Mouse (Mus musculus): ENCODE data around the gene Specc1. TPM values are rescaled to one million over a fixed set of nuclear protein-coding genes. Genes with fewer than 3 reads are reported as not detected.
A peak's percentile ranks its signal among the peaks of the same experiment; 100 is the strongest.

Specc1 gene
- total RNA-seq, 2 experiments from 2014 or later = 31.0 to 31.1 TPM

DNA sequence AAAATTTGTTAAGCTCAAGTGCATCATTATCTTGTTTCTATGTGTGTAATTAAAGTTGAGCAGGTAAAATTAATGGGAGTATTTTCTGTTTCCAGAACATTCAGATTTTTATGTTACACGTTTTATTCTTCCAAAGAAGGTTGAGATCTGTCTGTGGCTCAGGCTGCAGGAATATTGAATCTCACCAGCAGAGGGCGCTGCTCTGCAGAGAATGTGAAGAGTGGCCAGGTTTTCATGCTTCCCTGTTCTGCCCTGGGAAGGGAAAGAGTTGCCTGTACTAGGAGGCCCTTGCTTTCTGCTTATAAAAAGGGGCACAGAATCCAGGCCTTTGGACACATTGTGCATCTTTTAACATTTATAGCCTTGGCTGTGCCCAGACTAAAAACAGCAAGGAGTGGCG lies 171.1 kb downstream of the Specc1 start:
- DNase-seq (ENCODE audit: extremely low spot score in 1 of 2, low spot score in 2 of 2) = peak; percentile 80 to 82
- intact Hi-C loops (cut with DNase I) = loop anchor here (2.0 to 5.0 kb wide), 3 partner anchors 75 to 180 kb away; no protein-coding TSS in a partner anchor

DNA sequence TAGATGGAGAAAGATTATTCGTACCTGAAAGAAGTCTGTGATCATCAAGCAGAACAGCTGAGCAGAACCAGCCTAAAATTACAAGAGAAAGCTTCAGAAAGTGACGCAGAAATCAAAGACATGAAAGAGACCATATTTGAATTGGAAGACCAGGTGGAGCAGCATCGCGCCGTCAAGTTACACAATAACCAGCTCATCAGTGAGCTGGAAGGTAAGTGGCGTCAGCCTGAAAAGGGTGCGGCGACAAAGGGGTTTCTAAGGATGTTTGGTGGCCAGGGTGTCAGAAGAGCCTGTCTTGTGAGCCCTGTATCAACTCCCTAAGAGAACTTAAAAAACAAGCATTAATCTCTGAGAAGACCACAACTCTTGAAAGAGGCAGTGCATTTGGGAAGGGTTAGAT lies 171.6 kb downstream of the Specc1 start:
- no peak for DNase-seq (ENCODE audit: extremely low spot score in 1 of 2, low spot score in 2 of 2)
- intact Hi-C loops (cut with DNase I) = loop anchor here (2.0 to 5.0 kb wide), 3 partner anchors 76 to 181 kb away; no protein-coding TSS in a partner anchor

DNA sequence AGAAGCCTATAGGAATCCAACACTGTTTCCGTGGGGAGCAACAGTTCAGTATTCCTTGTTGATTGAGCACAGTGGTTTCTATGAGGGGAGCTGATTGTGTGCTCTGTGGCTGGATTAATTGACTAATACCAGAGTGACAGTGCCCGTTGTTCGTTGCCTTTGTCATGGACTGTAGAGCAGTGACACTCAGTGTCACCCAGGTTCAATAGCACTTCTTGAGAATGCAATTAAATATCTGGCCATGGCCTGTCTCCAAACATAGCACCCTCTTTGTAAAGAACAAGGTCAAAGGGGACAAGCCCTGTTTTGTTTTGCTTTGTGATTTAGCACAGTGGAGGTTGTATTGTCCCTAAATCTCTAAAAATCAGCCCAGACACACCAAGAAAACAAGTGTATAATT lies 173.6 kb downstream of the Specc1 start:
- intact Hi-C loops (cut with DNase I) = no loop called here
- DNase-seq (ENCODE audit: extremely low spot score in 1 of 2, low spot score in 2 of 2) = no peak

DNA sequence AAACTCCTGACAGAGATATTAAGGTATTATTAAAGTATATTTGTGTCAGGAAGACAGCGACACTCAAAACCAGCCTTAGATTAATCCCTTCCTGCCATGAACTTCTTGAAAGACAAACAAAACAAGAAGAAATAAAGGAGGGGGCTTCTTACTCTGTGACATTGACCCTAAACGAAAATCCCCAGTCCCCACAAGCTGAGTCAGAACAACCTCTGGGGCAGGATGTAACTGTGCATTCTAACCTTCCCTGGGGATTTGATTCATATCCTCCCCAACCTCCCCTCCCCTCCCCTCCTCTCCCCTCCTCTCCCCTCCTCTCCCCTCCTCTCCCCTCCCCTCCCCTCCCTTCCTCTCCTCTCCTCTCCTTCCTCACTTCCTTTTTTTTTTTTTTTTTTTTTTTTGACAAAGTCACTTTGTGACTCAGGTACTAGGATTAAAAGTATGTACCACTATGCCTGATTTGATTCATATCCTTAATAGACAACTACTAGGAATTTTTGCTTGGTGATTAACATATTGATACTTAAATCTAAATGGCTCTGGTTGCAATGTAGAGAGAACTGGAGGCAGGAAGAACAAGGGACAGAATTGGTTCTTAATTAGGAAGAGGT lies 174.2 kb downstream of the Specc1 start:
- DNase-seq (ENCODE audit: extremely low spot score in 1 of 2, low spot score in 2 of 2) = no peak
- intact Hi-C loops (cut with DNase I) = no loop called here

DNA sequence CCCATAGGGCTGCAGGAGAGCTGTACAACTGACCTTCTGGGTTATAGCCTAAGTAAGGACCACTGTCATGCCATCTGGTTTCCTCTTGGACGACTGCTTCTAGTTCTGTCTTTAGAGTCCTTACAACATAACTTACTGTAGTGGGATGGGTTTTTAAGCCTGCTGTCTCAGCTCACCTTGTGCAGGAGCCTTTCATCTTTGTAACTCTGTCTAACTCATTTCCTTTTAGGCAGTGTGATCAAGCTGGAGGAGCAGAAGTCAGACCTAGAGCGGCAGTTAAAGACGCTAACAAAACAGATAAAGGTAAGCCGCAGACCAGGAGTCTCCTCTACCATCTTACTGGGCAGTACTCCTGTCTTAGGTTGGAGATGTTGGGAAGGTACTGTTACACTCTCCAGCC lies 175.0 kb downstream of the Specc1 start:
- intact Hi-C loops (cut with DNase I) = no loop called here
- no peak for DNase-seq (ENCODE audit: extremely low spot score in 1 of 2, low spot score in 2 of 2)

DNA sequence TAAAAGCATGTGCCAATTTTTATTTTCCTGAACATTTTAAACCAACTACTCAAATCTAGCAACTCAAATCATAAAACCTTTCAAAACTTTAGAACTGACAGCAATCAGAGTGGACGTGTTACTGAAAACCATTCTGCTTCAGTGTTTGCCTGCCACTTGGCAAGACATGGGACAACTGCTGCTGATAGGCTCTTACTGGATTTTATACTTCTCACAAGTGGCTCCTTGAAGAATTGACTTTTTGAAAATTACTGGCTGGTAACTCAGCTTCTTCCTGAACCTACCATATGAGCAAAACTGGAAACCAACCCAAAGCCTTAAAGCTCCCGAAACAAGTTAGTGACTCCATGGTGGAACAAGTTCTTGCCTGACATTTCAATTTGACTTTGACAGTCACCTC lies 177.6 kb downstream of the Specc1 start:
- intact Hi-C loops (cut with DNase I) = no loop called here
- DNase-seq (ENCODE audit: extremely low spot score in 1 of 2, low spot score in 2 of 2) = no peak

DNA sequence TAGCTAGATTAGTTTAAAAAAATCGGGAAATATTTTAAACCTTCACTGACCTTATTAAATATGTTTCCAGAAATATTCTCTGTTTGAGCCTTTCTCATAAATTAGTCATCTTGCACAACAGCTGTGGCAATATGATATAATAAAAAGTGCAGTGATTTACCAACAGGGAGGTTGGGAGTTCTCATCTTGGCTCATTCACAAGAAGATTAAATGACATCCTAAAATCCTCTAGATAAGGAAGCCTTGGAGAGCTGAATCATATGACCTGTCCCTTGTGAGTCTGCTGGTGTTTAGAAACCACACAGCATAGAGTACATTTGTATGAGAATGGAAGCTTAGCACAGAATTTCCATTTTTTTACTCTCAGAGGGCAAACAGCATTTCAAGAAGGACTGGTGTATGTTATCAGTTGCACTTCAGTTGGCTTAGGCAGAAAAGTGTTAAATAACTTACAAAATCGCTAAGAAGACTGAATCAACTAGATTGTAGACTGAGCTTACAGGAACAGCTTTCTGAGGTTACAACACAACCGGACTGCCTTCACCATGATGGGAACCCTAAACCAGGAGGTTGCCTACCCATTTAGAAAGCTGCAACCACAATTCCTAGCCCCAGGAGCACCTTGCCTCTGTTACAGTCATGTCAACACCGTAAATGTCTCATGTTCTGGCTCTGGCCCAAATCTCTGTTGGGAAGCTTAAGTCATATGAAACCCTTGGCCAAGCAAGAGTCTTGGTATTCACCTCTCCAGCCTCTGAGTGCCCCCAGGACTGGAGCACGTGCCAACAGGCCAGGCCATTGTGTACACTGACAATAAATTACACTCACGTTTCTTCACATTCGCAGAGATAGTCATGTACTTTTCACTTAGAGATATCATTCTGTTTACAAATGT lies 188.9 kb downstream of the Specc1 start:
- intact Hi-C loops (cut with DNase I) = no loop called here
- DNase-seq (ENCODE audit: extremely low spot score in 1 of 2, low spot score in 2 of 2) = no peak

DNA sequence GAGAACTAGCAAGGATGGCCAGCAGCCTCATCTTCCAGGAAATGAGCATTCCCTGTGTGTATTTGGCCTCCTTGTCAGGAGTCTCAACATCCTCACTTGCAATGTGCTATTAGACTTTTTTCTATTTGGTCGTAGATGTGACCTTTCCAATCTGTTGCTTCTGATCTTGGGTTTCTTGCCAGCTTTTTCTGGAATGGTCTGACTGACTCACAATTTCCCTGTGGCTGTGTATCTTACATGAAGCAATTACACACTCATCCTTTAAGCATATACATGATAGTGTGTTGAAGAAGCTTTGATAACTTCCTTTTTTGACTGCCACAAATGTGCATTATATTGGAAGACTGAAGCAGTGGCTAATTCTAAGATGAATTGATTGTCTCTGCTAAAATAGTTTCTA lies 190.1 kb downstream of the Specc1 start:
- intact Hi-C loops (cut with DNase I) = no loop called here
- no peak for DNase-seq (ENCODE audit: extremely low spot score in 1 of 2, low spot score in 2 of 2)

DNA sequence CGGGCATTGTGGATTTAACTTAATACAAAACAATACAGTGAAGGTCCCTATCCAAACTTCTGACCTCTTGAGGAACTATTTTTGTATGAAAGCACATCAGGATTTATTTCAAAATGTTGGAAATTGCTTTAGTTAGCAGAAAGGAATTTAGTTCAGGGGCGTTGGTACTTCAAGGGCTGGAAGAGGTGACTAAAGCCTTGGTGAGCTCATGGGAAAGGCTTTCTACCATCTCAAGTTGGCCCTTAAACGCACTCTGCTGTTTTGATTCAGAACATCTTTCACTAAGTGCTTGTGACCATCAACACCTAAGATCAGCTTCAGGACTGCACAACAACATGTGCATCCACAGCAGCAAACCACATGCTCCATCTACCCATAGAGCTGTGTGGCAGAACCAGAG lies 191.5 kb downstream of the Specc1 start:
- intact Hi-C loops (cut with DNase I) = no loop called here
- DNase-seq (ENCODE audit: extremely low spot score in 1 of 2, low spot score in 2 of 2) = no peak

DNA sequence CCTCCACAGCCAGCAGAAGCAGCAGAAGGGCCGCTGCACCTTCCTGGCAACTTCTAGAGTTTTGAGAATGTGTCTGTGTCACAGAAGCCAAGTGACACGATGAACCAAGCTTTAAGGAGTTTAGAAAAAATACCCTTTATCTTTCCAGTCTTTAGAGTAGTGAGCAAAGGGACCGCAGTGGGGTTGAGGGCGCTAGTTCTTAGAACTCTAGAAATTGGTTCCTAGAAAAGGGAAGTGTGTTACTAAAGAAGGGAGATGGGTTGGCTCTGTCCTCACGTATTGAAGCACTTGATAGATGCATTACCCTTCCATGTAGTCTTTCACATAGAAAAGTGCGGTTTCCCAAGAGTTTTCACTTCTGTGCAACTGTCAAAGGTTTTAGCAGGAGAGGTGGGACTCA lies 191.9 kb downstream of the Specc1 start:
- intact Hi-C loops (cut with DNase I) = no loop called here
- DNase-seq (ENCODE audit: extremely low spot score in 1 of 2, low spot score in 2 of 2) = no peak

DNA sequence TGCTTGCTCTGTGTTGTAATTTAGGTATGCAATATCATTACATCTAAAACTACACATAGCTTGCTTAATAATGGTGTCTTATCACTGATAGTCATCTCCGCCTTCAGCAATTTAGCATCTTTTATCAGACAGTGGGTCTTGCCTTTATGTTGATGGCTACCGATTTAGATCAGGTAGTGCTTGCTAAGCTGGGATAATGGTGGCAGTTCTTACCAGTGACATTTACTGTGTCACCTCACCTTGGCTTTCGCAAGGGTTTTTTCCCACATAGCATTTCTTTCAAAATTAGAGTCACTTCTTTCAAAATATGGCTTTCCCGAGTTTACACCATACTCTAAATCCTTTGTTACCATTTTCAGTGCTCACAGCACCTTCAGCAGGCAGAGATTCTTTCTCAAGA lies 196.5 kb downstream of the Specc1 start:
- no peak for DNase-seq (ENCODE audit: extremely low spot score in 1 of 2, low spot score in 2 of 2)
- intact Hi-C loops (cut with DNase I) = no loop called here

DNA sequence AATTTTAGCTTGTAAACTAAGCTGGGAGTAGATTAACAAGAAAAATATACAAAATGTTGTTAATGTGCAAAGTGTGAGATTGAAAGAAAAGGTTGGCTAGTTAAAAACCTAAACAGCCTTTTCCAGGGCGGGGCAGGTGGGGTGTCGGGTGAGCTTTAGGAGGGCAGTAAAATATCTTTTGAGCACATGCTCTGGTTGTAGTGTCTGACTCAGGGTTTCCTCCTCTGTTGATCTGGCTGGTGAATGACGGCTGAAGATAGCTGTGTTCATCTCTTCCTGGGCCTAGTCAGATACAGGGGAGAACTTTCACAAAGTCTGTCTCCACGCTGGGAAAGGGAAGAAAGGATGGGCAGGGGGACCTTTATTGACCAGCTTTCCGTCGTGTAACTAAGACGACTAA lies 203.2 kb downstream of the Specc1 start:
- DNase-seq (ENCODE audit: extremely low spot score in 1 of 2, low spot score in 2 of 2) = no peak
- intact Hi-C loops (cut with DNase I) = no loop called here

DNA sequence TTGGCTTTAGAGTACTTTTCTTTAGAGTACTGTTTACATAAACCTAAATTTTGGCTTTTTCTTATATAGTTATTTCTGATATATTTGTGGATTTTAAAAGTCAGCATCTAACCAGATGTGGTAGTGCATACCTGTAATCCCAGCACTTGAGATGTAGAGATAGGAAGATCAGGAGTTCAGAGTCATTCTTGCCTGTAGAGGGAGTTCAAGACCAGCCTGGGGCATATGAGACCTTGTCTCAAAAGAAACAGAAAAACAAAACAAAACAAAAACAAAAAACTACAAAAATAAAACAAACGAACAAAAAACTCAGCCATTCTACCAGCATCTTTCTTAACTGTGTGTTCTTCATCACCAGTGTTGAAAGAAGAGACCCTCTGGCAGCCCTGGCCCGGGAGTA lies 204.9 kb downstream of the Specc1 start:
- intact Hi-C loops (cut with DNase I) = no loop called here
- DNase-seq (ENCODE audit: extremely low spot score in 1 of 2, low spot score in 2 of 2) = no peak

DNA sequence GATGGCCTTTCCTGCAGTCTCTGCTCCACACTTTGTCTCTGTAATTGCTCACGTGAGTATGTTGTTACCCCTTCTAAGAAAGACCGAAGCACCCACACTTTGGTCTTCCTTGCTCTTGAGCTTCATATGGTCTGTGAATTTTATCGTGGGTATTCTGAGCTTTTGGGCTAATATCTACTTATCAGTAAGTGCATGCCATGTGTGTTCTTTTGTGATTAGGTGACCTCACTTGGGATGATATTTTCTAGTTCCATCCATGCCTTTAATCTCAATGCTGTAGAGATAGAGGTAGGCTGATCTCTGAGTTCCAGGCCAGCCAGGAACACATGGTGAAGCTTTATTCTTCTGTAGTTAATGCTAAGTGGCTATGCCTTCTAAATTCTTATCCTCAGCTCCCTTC lies 207.8 kb downstream of the Specc1 start:
- intact Hi-C loops (cut with DNase I) = no loop called here

DNA sequence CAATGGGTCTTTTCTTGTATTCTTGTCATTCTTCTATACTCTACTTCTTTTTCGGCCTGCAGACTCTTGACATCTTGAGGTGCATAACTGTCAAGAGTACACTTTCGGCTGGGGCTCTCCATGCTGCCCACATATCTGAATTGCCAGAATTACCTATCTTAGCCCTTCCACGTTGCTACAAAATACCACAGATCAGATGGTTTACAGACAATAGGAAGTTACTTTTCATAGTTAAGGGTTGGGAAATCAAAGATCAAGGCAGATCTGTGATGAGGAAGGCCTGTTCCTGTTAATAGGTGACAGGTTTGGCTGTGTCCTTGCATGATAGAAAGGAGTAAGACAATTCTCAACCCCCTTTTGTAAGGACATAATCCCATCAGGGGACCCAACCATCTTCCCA lies 209.9 kb downstream of the Specc1 start:
- intact Hi-C loops (cut with DNase I) = no loop called here
- no peak for DNase-seq (ENCODE audit: extremely low spot score in 1 of 2, low spot score in 2 of 2)

More for the DNA sequence above, 207.8 kb downstream of the Specc1 start:
- no peak for DNase-seq (ENCODE audit: extremely low spot score in 1 of 2, low spot score in 2 of 2)

DNA sequence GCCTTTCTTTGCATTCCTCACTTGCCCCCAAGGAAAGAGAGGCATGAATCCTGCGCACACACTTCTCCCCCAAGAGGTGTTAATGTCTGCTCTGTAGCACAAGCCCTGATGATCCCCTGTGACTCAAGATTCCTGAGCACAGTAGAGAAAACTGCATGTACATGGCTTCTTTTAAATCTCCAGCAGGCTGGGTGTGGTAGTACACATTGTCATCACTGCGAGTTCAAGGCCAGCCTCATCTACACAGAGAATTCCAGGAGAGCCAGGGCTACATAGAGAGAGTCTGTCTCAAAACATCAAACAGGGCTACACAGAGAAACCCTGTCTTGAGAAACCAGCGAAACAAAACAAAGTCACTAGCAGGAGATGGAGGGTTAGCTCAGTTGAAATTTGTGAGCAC lies 211.6 kb downstream of the Specc1 start:
- no peak for DNase-seq (ENCODE audit: extremely low spot score in 1 of 2, low spot score in 2 of 2)
- intact Hi-C loops (cut with DNase I) = no loop called here

DNA sequence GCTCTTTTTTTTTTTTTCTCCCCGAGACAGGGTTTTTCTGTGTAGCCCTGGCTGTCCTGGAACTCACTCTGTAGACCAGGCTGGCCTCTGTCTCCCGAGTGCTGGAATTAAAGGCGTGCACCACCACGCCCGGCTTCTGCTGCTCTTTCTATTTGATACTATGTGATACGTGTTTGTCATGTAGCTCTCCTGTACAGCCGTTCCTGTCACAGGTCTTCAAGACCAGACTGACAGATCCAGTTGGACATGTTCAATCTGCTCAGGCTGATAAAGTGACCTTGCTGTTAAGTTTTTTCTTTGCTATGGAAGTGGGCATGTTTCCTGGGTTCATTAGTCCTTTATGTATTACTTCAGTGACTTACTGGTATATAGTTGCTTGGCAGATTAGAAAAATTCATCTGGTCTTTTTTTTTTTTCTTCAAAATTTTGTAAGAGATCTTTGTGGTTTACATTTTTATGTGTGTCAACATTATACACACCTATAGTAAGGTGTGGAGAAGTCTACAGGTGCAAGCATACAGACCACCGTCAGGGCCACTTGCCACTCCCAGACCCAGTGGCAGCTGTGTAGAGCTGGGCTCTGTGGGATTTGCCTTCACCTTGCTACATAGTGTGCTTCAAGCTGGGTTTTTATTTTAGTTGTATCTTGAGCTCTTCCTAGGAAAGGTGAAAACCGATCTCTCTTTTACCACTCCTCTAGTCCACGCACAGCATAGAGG lies 221.0 kb downstream of the Specc1 start:
- intact Hi-C loops (cut with DNase I) = no loop called here
- no peak for DNase-seq (ENCODE audit: extremely low spot score in 1 of 2, low spot score in 2 of 2)

DNA sequence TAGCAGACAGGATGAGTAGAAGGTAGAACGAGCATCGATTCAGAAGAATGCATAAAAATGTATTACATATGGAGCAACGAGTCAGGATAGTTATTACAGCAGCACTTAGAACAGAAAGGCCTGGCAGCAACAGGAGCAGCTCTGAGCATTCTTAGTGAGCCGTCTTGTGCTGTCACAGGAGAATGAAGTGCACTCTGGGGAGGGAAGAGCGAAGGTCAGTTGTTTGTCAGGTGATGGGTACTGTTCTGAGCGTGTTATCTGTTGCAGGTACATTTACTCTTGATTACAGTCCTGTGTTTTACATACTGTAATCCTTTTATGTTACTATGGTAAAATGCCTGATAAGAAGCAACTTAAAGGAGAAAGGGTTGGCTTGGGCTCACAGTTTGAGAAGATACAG lies 224.2 kb downstream of the Specc1 start:
- intact Hi-C loops (cut with DNase I) = no loop called here
- no peak for DNase-seq (ENCODE audit: extremely low spot score in 1 of 2, low spot score in 2 of 2)

DNA sequence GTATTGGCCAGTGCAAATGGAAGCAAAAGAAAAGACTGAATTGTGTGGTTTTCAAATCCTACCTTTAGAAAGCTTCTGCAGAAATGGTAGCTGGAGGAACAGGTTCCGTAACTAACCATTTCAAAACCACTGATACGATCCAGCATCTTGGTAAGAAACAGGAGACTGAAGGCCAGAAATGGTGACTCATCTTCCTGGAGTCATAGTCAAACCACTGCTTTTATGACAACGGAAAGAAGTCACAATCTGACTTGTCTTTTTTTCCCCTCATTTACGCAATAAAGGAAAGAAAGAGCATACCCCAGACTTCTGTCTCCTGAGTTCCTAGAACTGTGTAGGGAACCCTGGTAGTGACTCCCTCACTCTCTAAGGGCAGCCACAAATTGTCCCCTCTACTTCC lies 228.3 kb downstream of the Specc1 start:
- DNase-seq (ENCODE audit: extremely low spot score in 1 of 2, low spot score in 2 of 2) = no peak
- intact Hi-C loops (cut with DNase I) = no loop called here

DNA sequence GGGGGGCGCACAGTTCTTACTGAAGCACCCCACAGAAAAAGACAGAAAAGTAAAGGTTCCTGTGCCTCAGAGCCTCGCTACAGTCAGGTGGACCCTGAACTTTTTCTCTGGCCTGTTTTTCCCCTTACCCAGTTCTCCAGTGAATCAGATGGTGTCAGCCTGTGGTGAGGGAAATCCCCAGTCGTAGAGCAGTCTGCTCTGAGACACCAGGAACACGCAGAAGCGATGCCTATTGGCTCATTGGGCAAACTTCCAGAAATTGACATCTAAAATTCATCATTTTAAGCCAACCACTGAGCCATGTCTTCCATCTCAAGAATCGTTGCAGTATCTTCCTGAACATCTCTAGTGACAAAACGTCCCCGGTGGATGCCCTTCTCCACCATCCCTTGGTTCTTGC lies 230.5 kb downstream of the Specc1 start:
- intact Hi-C loops (cut with DNase I) = no loop called here
- DNase-seq (ENCODE audit: extremely low spot score in 1 of 2, low spot score in 2 of 2) = no peak
